Mouse (Mus musculus) granulocyte monocyte progenitor cell, adult 5-6 weeks (primary cell): ENCODE data around the gene Glb1. TPM values are rescaled to one million over a fixed set of nuclear protein-coding genes. Genes with fewer than 3 reads are reported as not detected.
"Not testable (repeated sequence)": the region's sequence is repeated elsewhere in the genome, so short reads cannot be mapped to it uniquely, and the experiment has no call there.

ENCODE experiments used
- ATAC-seq: replicated peaks from 2 replicates; pipeline ENCODE4 v1.8.0; 2016; ENCODE audit warnings: mild to moderate bottlenecking, moderate TSS enrichment, inconsistent platforms; ENCODE audit not compliant: poor library complexity, severe bottlenecking
- total RNA-seq, 2 experiments: library from RNA; stranded (forward) in 1 of 2; stranded (reverse) in 1 of 2; fragments of 200-712, 200-1000 nt in 1 of 2; fragments of >200 nt in 1 of 2; fragmentation: Nextera tagmentation in 1 of 2; gene quantifications; 2 replicates each; pipeline ENCODE4 v1.2.3; 2014 to 2017

Gene Glb1
- total RNA-seq, 2 experiments from 2014 or later: 38.7 to 42.9 TPM

DNA sequence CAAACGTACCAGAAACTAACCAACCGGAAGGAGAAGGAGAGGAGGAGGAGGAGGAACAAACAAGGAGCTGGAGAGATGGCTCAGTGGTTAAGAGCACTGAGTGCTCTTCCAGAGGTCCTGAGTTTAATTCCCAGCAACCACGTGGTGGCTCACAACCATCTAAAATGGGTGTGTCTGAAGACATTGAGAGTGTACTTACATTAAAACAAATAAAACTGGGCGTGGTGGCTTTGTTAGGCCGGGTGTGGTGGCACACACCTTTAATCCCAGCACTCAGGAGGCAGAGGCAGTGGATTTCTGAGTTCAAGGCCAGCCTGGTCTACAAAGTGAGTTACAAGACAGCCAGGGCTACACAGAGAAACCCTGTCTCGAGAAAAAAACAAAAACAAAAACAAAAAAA, 6.7 kb upstream of the Glb1 start:
- not testable (repeated sequence) for ATAC-seq

DNA sequence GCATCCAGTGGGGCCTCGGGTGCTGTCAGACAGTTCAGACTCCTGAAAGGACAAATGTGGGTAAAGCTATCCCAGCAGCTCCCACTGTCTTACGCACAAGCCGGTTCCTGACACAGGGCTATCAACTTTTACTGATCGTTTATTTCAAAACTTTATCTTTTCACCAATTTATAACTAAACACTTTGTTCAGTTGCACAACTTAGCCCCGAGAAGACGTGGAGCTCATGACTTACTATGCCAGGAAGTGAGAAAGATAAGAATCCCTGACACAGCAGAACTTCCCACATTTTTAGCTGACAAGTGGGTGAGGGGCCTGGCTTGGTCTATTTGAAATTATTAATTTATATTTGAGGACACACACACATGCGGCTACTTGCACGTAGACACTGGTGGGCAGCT, 6.2 kb upstream of the Glb1 start:
- ATAC-seq: peak; percentile 16

DNA sequence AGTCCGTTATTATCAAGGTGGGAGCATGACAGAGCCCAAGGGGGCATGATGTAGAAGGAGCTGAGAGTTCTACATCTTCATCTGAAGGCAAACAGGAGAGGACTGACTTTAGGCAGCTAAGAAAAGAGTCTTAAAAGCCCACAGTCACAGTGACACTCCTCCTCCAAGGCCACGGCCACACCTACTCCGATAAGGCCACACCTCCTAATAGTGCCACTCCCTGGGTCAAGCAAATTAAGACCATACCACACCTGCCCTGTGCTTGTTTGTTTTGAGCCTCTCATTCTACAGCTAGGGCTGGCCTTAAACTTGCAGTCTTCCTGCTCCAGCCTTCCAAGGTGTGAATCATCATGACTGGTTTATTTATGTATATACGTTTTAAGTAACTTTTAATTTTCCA, 5.6 kb upstream of the Glb1 start:
- 0 out of 2 replicates have a peak, but pooled peaks have one; percentile 20 for ATAC-seq

DNA sequence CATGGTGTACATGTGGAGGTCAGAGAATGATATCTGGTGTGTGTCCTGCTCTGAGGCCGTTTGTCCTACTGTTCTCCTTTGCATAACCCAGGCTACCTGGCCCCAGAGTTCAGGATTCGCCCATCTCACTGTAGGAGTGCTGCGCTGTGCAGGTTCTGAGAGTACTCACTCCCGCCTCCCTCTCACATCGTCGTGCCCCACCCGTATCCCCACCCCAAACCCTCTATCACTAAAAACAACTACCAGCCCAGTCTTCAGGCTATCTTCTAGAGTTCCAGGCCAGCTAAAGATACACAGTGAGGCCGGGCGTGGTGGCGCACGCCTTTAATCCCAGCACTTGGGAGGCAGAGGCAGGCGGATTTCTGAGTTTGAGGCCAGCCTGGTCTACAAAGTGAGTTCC, 1.2 kb upstream of the Glb1 start:
- no peak for ATAC-seq

DNA sequence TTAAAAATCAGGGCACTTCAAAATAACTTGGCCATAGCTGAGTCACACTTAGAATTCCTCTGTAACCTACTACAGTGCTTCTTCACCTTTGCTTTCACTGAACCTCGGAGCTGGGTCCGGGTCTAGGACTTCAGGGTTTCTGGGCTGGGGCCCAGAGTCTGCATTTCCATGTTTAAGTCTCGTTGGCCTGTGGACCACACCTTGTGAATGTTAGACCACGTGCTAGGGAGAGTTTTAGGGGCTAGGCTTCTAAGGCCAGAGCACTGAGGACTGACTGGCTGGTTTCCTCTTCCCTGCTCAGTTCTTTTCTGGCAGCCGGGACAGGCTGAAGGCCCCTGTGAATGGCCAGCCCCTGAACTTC, 308 bp upstream of the Glb1 start:
- no peak for ATAC-seq

DNA sequence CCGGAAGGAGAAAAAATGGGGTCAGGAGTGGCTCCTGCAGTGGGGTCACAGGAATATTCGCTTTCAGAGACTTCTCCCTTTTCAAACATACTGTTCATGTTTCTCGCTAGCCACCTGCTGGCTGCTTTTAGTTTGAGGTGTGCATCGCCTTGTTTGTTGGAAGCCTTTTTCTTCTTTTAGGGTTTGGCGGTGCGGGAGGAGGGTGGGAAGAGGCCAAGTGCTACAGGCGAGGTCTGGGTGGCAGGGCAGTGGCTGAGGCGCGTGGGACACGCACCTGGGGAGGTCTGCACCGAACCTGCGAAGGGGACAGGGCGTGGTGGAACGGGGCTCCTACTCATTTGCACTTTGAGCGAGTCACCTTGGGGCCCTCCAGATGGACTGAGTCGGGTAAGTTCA, 807 bp downstream of the Glb1 start:
- ATAC-seq: peak; percentile 31

DNA sequence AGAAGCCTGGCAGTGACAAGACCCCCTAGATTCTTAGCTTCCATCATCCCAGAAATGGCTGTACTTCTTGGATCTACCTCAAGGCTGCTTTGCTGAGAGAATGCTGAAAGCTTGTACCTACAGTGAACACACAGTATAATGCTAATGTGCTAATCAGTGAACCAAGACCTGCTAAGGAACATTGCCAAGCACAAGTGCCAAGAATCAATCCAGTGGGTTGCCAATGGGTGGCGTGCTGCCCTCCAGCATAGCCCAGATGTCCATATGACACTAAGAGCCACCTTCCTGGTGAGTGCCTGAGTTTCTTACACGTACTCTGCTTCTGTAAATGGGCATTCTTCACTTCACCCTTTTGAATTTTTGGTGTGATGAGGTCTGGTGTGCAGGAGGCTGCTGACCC, 6.8 kb downstream of the Glb1 start:
- ATAC-seq: no peak

DNA sequence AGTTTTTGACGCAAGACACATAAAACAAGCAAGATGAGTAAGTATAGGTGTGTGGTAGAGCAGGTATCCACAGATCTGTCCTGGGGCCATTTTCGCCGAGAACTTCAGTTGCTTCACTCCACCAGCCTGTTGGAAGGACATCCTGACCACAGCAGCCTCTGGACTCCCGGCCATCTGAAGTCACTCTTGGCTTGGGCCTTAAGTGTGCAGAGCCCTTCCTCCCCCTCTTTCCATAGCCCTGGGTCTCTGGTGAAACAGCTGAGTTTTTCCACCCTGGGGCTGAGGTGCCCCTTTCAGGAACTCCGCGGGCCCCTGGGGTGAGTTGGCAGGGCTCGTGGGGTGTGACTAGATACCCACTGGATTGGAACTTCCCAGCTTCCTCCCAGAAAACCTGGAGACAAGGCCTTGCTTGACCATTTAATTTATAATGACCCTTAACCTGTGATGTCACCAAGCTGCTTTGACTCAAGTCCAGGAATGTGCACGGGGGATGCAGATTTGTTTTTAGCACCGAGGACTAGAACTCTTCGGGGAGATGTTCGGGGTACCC, 9.5 kb downstream of the Glb1 start:
- ATAC-seq: no peak

DNA sequence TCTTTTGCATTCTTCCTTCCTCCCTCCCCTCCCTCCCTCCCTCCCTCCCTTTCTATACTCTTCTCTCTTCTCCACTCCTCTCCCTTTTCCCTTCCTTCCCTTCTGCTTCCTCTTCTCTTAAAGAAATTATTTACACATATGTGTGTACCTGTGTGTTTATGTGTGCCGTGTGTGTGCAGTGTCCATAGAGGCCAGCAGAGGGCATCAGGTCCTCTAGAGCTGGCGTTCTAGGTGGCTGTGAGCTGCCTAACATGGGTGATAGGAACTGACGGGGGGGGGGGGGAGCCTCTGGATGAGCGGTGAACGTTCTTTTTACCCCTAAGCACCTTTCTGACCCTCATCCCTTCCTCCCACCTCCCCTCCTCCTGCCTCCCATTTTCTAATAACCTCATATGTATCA, 10.4 kb downstream of the Glb1 start:
- ATAC-seq: no peak

DNA sequence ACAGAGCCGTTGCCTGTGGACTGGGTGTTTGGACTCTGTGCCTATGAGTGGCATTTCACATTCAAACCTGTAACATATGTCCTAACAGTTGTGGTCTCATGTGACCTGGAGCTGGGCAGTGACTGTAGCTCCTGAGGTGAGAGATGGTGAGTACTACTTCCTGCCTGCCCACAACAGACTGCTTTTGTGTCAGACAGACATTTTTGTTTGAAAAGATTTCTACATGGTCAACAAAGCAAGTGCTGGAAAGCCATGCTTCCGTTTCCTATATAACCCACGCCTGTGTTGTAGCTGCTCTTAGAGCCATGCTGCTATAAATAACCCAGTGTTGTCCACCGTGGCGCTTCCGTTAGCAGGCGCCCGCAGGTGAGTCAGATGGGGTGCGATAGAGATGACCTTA, 11.5 kb downstream of the Glb1 start:
- peak; percentile 47 for ATAC-seq

DNA sequence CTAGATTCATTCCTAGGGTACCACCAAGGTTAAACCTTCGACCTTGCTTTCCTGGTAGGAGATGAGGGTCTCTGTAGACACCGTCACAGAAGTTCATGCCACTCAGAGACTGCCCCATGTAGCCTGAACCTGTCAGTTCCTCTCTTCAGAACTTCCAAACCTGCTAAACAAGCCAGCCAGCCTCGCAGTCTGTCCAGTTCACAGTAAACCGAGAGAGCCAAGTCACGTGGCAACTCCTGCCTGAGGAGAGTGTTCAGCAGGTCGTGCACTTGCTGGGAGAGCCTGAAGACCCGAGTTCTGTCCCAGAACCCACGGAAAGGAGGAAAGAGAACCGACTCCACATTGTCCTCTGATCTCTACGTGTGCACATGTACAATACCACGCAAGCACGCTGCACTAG, 13.0 kb downstream of the Glb1 start:
- ATAC-seq: no peak

DNA sequence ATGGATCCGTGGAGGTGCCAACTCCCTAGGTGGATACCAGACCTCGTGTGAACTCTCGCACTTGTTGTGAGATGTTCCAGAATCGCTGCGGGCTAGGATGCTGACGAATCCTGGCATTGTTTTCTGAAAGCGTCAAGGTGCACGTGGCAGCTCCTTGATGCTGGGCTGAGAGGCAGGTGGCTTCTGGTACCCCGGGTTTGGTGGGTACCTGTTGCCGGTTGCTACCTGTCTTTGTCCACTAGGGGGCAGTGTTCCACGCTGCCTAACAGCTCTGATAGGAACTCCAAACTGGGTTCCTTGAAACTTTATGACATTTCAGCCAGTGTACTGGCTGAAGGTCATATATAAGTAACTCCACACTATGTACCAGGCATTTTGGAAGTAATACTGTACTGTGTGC, 14.8 kb downstream of the Glb1 start:
- peak; percentile 51 for ATAC-seq

DNA sequence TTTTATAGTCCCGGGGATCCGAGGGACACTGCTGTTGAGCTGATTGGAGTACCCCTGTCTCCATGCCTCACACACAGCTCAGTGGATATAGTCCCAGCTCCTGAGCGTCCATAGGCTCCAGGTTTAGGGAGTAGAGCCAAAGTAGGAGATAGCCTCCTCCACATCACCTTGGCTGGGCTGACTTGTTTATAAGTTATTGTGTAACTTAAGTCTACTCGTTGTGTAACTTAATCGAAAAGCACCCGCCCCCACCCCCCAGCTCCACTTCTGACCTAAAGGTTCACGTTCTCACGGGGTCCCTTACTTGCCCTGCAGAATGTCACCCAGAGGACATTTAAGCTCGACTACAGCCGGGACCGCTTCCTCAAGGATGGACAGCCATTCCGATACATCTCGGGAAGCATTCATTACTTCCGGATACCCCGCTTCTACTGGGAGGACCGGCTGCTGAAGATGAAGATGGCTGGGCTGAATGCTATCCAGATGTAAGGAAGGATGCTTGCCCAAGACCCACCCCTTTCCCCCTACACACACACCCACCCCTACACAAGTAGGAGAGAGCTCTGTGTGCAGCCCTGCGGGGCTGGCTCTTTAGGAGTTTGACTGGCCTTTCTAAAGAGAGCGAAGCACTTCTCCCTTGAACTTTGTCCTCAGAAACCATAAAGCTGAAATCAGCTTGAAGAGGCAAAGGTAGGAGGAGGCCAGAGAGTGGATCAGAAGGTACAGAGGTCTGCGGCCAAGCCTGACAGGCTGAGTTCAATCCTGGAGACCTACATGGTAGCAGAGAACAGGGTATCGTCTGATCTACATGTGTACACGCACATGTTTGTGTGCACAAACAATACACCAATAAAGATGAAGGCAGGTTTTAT, 16.0 kb downstream of the Glb1 start:
- no peak for ATAC-seq

DNA sequence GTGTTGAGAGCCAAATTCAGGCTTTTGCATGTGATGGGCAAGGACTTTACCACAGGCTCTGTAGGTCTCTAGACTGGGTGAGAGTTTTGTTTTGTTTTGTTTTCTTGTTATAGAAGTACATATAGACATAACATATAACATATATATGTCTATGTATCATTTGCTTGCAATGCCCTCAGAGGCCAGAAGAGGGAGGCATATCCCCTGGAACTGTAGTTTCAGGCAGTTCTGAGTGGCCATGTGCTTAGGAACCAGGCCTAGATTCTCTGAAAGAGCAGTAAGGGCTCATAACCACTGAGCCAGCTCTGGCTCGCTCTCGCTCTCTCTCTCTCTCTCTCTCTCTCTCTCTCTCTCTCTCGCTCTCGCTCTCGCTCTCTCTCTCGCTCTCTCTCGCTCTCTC, 17.3 kb downstream of the Glb1 start:
- peak; percentile 74 for ATAC-seq

DNA sequence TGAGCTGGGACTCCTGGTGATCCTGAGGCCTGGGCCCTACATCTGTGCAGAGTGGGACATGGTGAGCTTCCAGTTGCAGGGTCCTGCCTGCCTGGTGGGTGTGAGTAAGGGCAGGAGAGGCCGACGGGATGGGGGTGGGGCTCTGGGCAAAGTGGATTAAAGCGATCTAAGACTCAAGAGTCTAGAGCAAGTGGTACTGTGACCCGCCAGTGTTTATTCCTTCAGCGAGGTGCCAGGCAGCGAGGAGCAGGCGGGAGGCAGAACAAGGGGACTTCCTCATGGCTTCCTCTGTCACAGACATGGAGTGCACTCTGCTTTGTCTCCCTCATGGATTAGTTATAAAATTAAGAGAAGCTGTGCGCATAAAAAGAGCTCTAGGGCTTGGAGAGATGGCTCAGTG, 19.6 kb downstream of the Glb1 start:
- no peak for ATAC-seq

DNA sequence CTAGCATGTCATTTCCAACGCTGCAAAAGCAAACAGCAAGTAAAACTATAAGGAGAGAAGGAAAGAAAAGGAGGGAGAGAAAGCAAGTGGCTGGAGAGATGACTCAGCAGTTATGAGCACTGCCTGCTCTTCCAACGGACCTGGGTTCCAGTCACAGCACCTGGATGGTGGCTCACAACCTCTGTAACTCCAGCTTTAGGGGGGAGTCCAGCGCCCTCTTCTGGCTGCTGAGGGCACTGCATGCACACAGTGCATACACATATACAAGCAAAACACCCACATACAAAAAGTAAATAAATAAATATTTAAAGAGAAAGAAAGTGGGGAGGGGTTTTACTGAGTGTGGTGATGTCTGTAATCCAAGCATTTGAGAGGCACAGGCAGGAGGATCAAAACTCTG, 20.2 kb downstream of the Glb1 start:
- no peak for ATAC-seq

DNA sequence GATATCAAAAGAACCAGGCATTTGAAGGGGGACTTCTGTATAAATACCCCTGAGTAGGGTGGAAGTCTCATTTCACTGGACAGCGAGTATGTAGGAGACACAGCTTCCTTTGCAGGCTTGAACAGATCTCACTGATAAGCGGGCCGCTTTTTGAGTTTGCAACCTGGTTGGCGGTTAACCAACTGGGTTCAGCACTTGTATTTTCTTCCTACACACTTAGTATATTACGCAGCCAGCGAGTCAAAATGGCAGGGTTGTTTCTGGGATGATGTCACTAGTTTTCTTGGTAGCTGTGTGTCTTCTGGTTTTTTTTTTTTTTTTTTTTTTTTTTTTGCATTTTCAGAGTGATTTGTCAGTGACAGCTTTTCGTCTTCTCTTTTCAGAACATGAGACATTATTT, 20.9 kb downstream of the Glb1 start:
- ATAC-seq: no peak

DNA sequence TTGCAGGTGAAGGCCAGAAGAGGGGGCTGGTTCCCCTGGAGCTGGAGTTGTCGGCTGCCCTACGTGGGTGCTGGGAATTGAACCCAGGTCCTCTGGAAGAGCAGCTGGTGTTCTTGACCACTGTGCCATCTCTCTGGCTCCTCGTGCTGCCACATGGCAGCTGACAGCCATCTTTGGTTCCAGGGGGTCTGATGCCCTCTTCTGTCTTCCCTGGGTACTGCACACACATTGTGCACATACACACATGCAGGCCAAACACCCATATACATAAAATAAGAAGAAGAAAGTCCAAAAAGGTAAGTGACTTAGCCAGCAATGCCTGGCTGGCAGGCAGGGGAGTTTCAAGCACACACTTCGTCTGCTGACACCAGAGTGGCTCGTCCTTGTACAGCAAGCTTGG, 24.7 kb downstream of the Glb1 start:
- no peak for ATAC-seq

DNA sequence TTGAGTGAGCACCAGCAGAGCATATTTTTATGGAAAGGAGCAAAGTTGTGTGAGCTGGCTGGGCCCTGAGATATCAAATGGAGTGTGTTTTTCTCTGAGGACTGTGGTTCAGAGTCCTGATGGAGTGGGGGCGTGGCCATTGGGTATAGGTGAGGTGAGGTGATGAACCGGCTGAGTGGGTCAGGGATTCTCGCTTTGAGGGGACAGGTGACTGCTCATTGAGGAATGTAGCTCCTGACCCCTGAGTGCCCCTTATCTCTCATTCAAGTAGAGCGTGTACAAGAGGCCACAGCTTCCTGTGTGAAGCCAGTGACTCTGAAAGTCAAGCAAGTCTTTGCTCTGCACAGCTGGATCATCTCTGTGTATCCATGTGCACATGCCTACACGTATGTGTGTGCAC, 25.3 kb downstream of the Glb1 start:
- no peak for ATAC-seq

DNA sequence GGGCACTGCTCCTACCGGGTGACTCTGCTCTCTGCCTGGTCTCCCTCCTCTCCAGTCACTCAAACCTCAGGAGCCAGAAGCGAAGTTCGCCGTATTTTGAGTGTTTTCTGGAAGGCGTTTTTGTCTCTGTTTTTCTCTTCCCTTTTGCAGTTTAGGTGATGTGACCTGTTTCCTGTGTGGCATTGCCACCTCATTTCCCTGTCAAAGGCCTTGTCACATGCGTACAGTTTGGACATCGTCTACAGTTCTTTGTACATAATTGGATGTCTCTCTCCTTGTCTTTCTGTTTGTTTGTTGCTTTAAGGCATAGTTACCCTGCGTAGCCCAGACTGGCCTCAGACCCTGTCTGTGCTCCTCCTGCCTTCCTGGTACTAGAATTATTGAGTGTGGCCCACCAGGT, 26.5 kb downstream of the Glb1 start:
- no peak for ATAC-seq

DNA sequence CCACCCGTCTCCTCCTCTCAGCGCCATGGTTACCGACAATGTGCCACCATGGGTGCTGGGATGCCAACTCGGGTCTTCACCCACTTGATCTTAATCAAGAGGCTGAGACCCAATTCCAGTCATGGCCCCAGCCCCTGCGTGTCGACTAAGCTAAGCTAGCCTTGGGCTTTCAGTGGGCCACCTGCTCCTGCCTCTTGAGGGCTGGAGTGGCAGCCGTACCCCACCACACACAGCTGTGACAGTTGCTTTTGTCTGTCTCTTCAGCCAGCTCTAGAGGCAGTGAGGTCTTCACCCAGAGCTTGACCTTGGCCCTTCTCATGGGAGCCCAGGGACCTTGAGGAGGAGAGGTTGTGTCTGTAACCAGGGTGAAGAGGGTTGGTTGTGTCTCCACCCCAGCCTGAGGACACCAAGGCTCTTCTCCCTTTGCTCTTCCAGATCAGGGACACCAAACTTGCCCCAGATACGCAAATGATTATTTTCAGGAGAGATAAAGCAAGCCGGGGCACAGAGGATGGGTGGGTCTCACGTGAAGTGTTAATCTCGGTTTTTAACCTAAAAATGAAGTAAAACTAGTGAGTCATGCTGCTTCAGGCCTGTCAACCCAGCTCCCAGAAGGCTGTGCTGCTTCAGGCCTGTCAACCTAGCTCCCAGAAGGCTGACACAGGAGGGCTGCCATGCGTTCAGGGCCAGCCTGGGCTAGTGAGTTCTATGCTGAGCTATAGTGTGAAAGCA, 27.4 kb downstream of the Glb1 start:
- ATAC-seq: no peak

DNA sequence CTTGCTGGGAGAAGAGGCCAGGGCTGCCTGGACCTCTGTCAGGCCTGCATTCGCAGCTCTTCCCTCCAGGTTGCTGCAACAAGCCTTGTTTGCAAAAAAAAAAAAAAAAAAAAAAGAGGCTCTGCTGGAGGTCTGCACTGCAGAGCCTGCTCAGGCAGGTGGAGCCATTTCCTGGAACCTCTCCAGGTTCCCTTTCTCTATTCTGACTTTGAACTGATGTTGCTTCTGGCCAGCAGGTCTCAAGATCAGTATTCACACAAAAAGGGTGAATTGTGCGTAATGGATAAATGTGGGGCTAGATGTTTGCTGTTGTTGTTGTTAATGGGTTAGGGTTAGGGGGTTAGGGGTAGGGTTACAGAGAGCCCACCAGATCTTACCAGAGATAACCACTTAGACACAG, 34.8 kb downstream of the Glb1 start:
- ATAC-seq: no peak
